Mouse (Mus musculus) hindbrain, postnatal 0 days (tissue): ENCODE results near the gene Clip2. TPM values are rescaled to one million over a fixed set of nuclear protein-coding genes. Genes with fewer than 3 reads are reported as not detected.

Experiments
- ATAC-seq: fragments of 200-750 bp; cut with Nextera tagmentation; 2 replicates; pipeline ENCODE4 v1.8.0; 2017; ENCODE audit warnings: mild to moderate bottlenecking, moderate TSS enrichment, moderate library complexity
- DNase-seq: peaks from one replicate; pipeline ENCODE4 v3.0.0-alpha.2; 2015; ENCODE audit warnings: low spot score
- H3K27ac ChIP-seq: fragments of 300-500 bp; sonication (generic); 2 replicates; pipeline ENCODE4 v1.5.1; 2014; ENCODE audit warnings: mild to moderate bottlenecking
- H3K27me3 ChIP-seq: fragments of 300-500 bp; sonication (generic); 2 replicates; pipeline ENCODE4 v1.6.1; 2014; ENCODE audit warnings: low read length, mixed read lengths; ENCODE audit not compliant: insufficient read depth
- H3K36me3 ChIP-seq: fragments of 300-500 bp; sonication (generic); 2 replicates; pipeline ENCODE4 v1.6.1; 2014; ENCODE audit warnings: low read length, mixed read lengths; ENCODE audit not compliant: insufficient read depth
- H3K4me1 ChIP-seq: fragments of 300-500 bp; sonication (generic); 2 replicates; pipeline ENCODE4 v1.6.1; 2014; ENCODE audit warnings: antibody characterized with exemption, low read length, mixed read lengths; ENCODE audit not compliant: insufficient read depth
- H3K4me2 ChIP-seq: fragments of 300-500 bp; sonication (generic); 2 replicates; pipeline ENCODE4 v1.6.1; 2014; ENCODE audit warnings: low read depth, mild to moderate bottlenecking, low read length, moderate library complexity, mixed read lengths
- H3K4me3 ChIP-seq: fragments of 300-500 bp; sonication (generic); 2 replicates; pipeline ENCODE4 v1.5.1; 2014; ENCODE audit warnings: low read length
- H3K9ac ChIP-seq: fragments of 300-500 bp; sonication (generic); replicated peaks from 2 replicates; pipeline ENCODE4 v1.6.1; 2014; ENCODE audit warnings: mild to moderate bottlenecking, low read length, moderate library complexity, mixed read lengths
- H3K9me3 ChIP-seq: fragments of 300-500 bp; sonication (generic); 2 replicates; pipeline ENCODE4 v1.6.1; 2016; ENCODE audit warnings: low read length, mixed read lengths
- CTCF ChIP-seq: IDR thresholded peaks from 2 replicates; pipeline ENCODE4 v1.5.1; 2016; ENCODE audit warnings: antibody characterized with exemption, control low read depth, low read depth
- WGBS: fragments of 180-500 bp; shearing (Covaris S2); extraction: QIAGEN DNeasy Blood & Tissue Kit; methylation state at CpG from one replicate; pipeline ENCODE4 v1.1.7; 2014; 5-methylcytosine and 5-hydroxymethylcytosine counted together
- polyA plus RNA-seq: library from polyadenylated mRNA; unstranded; fragments of >200 nt; fragmentation: Nextera tagmentation; extraction: Ambion mirVana; gene quantifications from 2 replicates; pipeline ENCODE4 v1.2.1, GENCODE M21; 2015
- total RNA-seq: library from RNA; depleted of rRNA; stranded (reverse); fragments of >200 nt; gene quantifications from 2 replicates; pipeline ENCODE4 v1.2.3, GENCODE M21; 2014; rRNA removed

The Clip2 gene
- 133 and 150 TPM in 2 replicates for total RNA-seq
- polyA plus RNA-seq, result 10.7 and 10.9 TPM in 2 replicates

- WGBS, result under 1% methylated on average over 53 of the region's 61 CpGs
- peaks cover 25% of the 10 kb centered on the region; the same call in 1 of the 2 replicates for H3K4me1 ChIP-seq
- peak within 1 kb of the TSS; percentile 94 for H3K27ac ChIP-seq
Observed at GRCm38 (mm10) chr5:134552110-134552972, at the start of gene Clip2. Clip2 (minus strand) TSS chr5:134552434.

GRCm38 (mm10) chr5:134597711-134598110 is 45.5 kb upstream of the Clip2 start:
- 0 out of 2 replicates have a peak, but pooled peaks have one; percentile 46 for ATAC-seq
- Histone ChIP-seq H3K4me2 (no peak overlapping the region), H3K4me3 (no peak overlapping the region), H3K27me3 (no peaks in the 10 kb centered on the region), H3K9ac (no peak overlapping the region), H3K27ac (no peak overlapping the region; the same call in 1 of the 2 replicates), H3K4me1 (no peaks in the 10 kb centered on the region), H3K36me3 (peaks cover 43% of the 10 kb centered on the region), H3K9me3 (no peaks in the 10 kb centered on the region)
- no peak for TF ChIP-seq CTCF
- 57% methylated on average over 10 of the region's 10 CpGs for WGBS
- DNase-seq, result peak; percentile 66

More at GRCm38 (mm10) chr5:134552110-134552972, at the start of gene Clip2:
- ATAC-seq (peak; percentile 96), DNase-seq (peak; percentile 99)
- H3K9me3 ChIP-seq, result no peaks in the 10 kb centered on the region
- H3K27me3 ChIP-seq, result no peaks in the 10 kb centered on the region
- peak within 1 kb of the TSS; percentile 89 for H3K9ac ChIP-seq
- peak within 1 kb of the TSS; percentile 78 for H3K4me2 ChIP-seq
- peak within 1 kb of the TSS; percentile 84 for H3K4me3 ChIP-seq
- H3K36me3 ChIP-seq, result no peaks in the 10 kb centered on the region
- peak; percentile 34 for TF ChIP-seq CTCF

GRCm38 (mm10) chr5:134593093-134593492 is 40.9 kb upstream of the Clip2 start:
- H3K27me3 ChIP-seq, result no peaks in the 10 kb centered on the region
- H3K4me3 ChIP-seq, result no peak overlapping the region
- TF ChIP-seq CTCF, result no peak
- no peak overlapping the region for H3K9ac ChIP-seq
- 91% methylated on average over 9 of the region's 9 CpGs for WGBS
- DNase-seq, result no peak
- peaks cover 46% of the 10 kb centered on the region for H3K36me3 ChIP-seq
- no peak overlapping the region for H3K27ac ChIP-seq
- H3K9me3 ChIP-seq, result no peaks in the 10 kb centered on the region
- H3K4me1 ChIP-seq, result no peaks in the 10 kb centered on the region
- no peak for ATAC-seq
- H3K4me2 ChIP-seq, result no peak overlapping the region

- H3K4me1 ChIP-seq, result no peaks in the 10 kb centered on the region
- H3K4me2 ChIP-seq, result no peak overlapping the region
- no peak for TF ChIP-seq CTCF
- DNase-seq (no peak), ATAC-seq (no peak)
- H3K27me3 ChIP-seq, result no peaks in the 10 kb centered on the region
- H3K27ac ChIP-seq, result no peak overlapping the region
- no peaks in the 10 kb centered on the region for H3K9me3 ChIP-seq
- no peak overlapping the region for H3K9ac ChIP-seq
- WGBS, result 84% methylated on average over 11 of the region's 11 CpGs
- peaks cover 41% of the 10 kb centered on the region for H3K36me3 ChIP-seq
- H3K4me3 ChIP-seq, result no peak overlapping the region
Observed at GRCm38 (mm10) chr5:134592026-134592581, 39.9 kb upstream of the Clip2 start.

- no peak for DNase-seq
- H3K27me3 ChIP-seq, result no peaks in the 10 kb centered on the region
- no peak overlapping the region for H3K27ac ChIP-seq
- no peak overlapping the region for H3K9ac ChIP-seq
- no peak overlapping the region for H3K4me2 ChIP-seq
- no peak for TF ChIP-seq CTCF
- no peaks in the 10 kb centered on the region for H3K9me3 ChIP-seq
- no peak for ATAC-seq
- no peaks in the 10 kb centered on the region for H3K4me1 ChIP-seq
- 87% methylated on average over 3 of the region's 3 CpGs for WGBS
- peaks cover 26% of the 10 kb centered on the region for H3K36me3 ChIP-seq
- no peak overlapping the region for H3K4me3 ChIP-seq
Observed at GRCm38 (mm10) chr5:134589900-134590299, 37.7 kb upstream of the Clip2 start.

GRCm38 (mm10) chr5:134584798-134585197 is 32.6 kb upstream of the Clip2 start:
- Histone ChIP-seq H3K9ac (no peak overlapping the region), H3K9me3 (no peaks in the 10 kb centered on the region), H3K36me3 (no peaks in the 10 kb centered on the region), H3K4me3 (no peak overlapping the region), H3K4me1 (peaks cover 5% of the 10 kb centered on the region), H3K27ac (no peak overlapping the region), H3K27me3 (no peaks in the 10 kb centered on the region), H3K4me2 (no peak overlapping the region)
- ATAC-seq, result no peak
- WGBS, result 90% methylated on average over 5 of the region's 5 CpGs
- TF ChIP-seq CTCF, result no peak
- no peak for DNase-seq
